Mouse (Mus musculus) heart, postnatal 0 days (tissue): Measurements from ENCODE around the gene Shisal2a.

Experiments used
- CTCF ChIP-seq: IDR thresholded peaks from 2 replicates; pipeline ENCODE4 v1.5.1; 2016; ENCODE audit warnings: antibody characterized with exemption, control low read depth, low read depth
- EP300 ChIP-seq: IDR thresholded peaks from 2 replicates; pipeline ENCODE4 v1.6.1; 2016; ENCODE audit warnings: antibody characterized with exemption, low read depth

- no peak for TF ChIP-seq CTCF
- TF ChIP-seq EP300, result no peak
Observed at GRCm38 (mm10) chr4:108431561-108431936, 48.4 kb upstream of the Shisal2a start.
